Mouse (Mus musculus) ES-Bruce4 (cell line): Measurements from ENCODE around the gene Dapk2. TPM values are rescaled to one million over a fixed set of nuclear protein-coding genes. Genes with fewer than 3 reads are reported as not detected.

ENCODE experiments used
- H3K27ac ChIP-seq: 2 replicates; pipeline ENCODE4 v1.5.1; 2012; ENCODE audit warnings: low read length, inconsistent platforms; ENCODE audit not compliant: insufficient read depth
- H3K27me3 ChIP-seq: 2 replicates; pipeline ENCODE4 v1.6.1; 2012; ENCODE audit warnings: mild to moderate bottlenecking, low read length, inconsistent platforms; ENCODE audit not compliant: control insufficient read depth, poor library complexity, insufficient read depth, severe bottlenecking
- H3K36me3 ChIP-seq: 2 replicates; pipeline ENCODE4 v1.6.1; 2012; ENCODE audit warnings: inconsistent platforms, mild to moderate bottlenecking, low read length, moderate library complexity; ENCODE audit not compliant: control insufficient read depth, poor library complexity, insufficient read depth, severe bottlenecking
- H3K4me1 ChIP-seq: one replicate; pipeline ENCODE4 v1.8.1; 2011; ENCODE audit warnings: low read length; ENCODE audit not compliant: control insufficient read depth, insufficient read depth
- H3K4me3 ChIP-seq: 2 replicates; pipeline ENCODE4 v1.5.1; 2011; ENCODE audit warnings: low read depth, mild to moderate bottlenecking, low read length
- H3K9ac ChIP-seq: 2 replicates; pipeline ENCODE4 v1.6.1; 2012; ENCODE audit warnings: low read depth, mild to moderate bottlenecking, inconsistent platforms; ENCODE audit not compliant: poor library complexity, severe bottlenecking
- H3K9me3 ChIP-seq: replicated peaks from 2 replicates; pipeline ENCODE4 v1.6.1; 2012; ENCODE audit warnings: mild to moderate bottlenecking, low read length, inconsistent platforms; ENCODE audit not compliant: control insufficient read depth, poor library complexity, insufficient read depth, severe bottlenecking
- CTCF ChIP-seq: IDR thresholded peaks from one replicate; pipeline ENCODE4 v1.8.1; 2011; ENCODE audit warnings: low read depth, low read length
- EP300 ChIP-seq: IDR thresholded peaks from 2 replicates; pipeline ENCODE4 v1.6.1; 2011; ENCODE audit warnings: low read depth, low read length; ENCODE audit not compliant: insufficient read depth
- POLR2A ChIP-seq: IDR thresholded peaks from one replicate; pipeline ENCODE4 v1.8.1; 2011; ENCODE audit warnings: low read length; ENCODE audit not compliant: insufficient read depth
- polyA plus RNA-seq: library from polyadenylated mRNA; stranded (reverse); fragments of >200 nt; gene quantifications from 2 replicates; pipeline ENCODE4 v1.2.4, GENCODE M21; 2011; ENCODE audit warnings: low read depth; ENCODE audit not compliant: missing spikeins, insufficient read depth, insufficient read length

Dapk2 gene
- polyA plus RNA-seq, 1 experiment, result 0.45 TPM

- H3K4me3 ChIP-seq, result no peak overlapping the region
- H3K27me3 ChIP-seq, result no peaks in the 10 kb centered on the region
- H3K36me3 ChIP-seq, result no peaks in the 10 kb centered on the region
- no peak overlapping the region for H3K9ac ChIP-seq
- H3K9me3 ChIP-seq, result no peaks in the 10 kb centered on the region
- TF ChIP-seq EP300 (no peak), POLR2A (no peak), CTCF (no peak)
- no peak overlapping the region for H3K27ac ChIP-seq
- H3K4me1 ChIP-seq, result no peaks in the 10 kb centered on the region
These were observed 140.8 kb downstream of the Dapk2 start for GRCm38 (mm10) chr9:66298783-66299182.

GRCm38 (mm10) chr9:66300448-66301027 is 142.5 kb downstream of the Dapk2 start:
- no peaks in the 10 kb centered on the region for H3K4me1 ChIP-seq
- no peak overlapping the region for H3K9ac ChIP-seq
- no peak for TF ChIP-seq CTCF
- TF ChIP-seq POLR2A, result no peak
- TF ChIP-seq EP300, result no peak
- H3K4me3 ChIP-seq, result no peak overlapping the region
- no peaks in the 10 kb centered on the region for H3K36me3 ChIP-seq
- no peaks in the 10 kb centered on the region for H3K27me3 ChIP-seq
- no peak overlapping the region for H3K27ac ChIP-seq
- H3K9me3 ChIP-seq, result no peaks in the 10 kb centered on the region

GRCm38 (mm10) chr9:66304320-66305090 is 146.5 kb downstream of the Dapk2 start:
- Histone ChIP-seq H3K9ac (no peak overlapping the region), H3K4me1 (no peaks in the 10 kb centered on the region), H3K4me3 (no peak overlapping the region), H3K36me3 (no peaks in the 10 kb centered on the region), H3K9me3 (no peaks in the 10 kb centered on the region), H3K27ac (no peak overlapping the region), H3K27me3 (no peaks in the 10 kb centered on the region)
- no peak for TF ChIP-seq EP300
- no peak for TF ChIP-seq POLR2A
- TF ChIP-seq CTCF, result no peak

GRCm38 (mm10) chr9:66305121-66306112 is 147.4 kb downstream of the Dapk2 start:
- H3K27ac ChIP-seq, result no peak overlapping the region
- H3K9me3 ChIP-seq, result no peaks in the 10 kb centered on the region
- H3K9ac ChIP-seq, result no peak overlapping the region
- H3K36me3 ChIP-seq, result no peaks in the 10 kb centered on the region
- H3K4me3 ChIP-seq, result no peak overlapping the region
- no peaks in the 10 kb centered on the region for H3K27me3 ChIP-seq
- no peaks in the 10 kb centered on the region for H3K4me1 ChIP-seq
- TF ChIP-seq POLR2A (no peak), EP300 (no peak), CTCF (no peak)

- no peak overlapping the region for H3K9ac ChIP-seq
- no peak for TF ChIP-seq EP300
- no peak for TF ChIP-seq CTCF
- no peak for TF ChIP-seq POLR2A
- H3K36me3 ChIP-seq, result no peaks in the 10 kb centered on the region
- no peak overlapping the region for H3K4me3 ChIP-seq
- H3K4me1 ChIP-seq, result no peaks in the 10 kb centered on the region
- no peaks in the 10 kb centered on the region for H3K27me3 ChIP-seq
- H3K27ac ChIP-seq, result no peak overlapping the region
- H3K9me3 ChIP-seq, result no peaks in the 10 kb centered on the region
These were observed 148.4 kb downstream of the Dapk2 start for GRCm38 (mm10) chr9:66306414-66306813.
